Mouse (Mus musculus): ENCODE results near the gene Nek9.

GRCm38 (mm10) chr12:85264940-85265339, 74.2 kb downstream of the Nek9 start:
- TF ChIP-seq CTCF (IDR thresholded peaks at IDR 0.05; ENCODE audit: extremely low read depth, insufficient read depth, low read length) (no peak), POLR2A (IDR thresholded peaks at IDR 0.05; ENCODE audit: extremely low read depth, insufficient read depth, low read length) (no peak)
